Mouse (Mus musculus) brain, adult 2 months (tissue): ENCODE measurements at regions not wholly inside any gene's neighbourhood (a gene's known extent, or its start where the extent isn't known, plus 50 kb on each side); places are given as distances from the start of the nearest gene placed in this dataset.
A peak's percentile ranks its signal among the peaks of the same experiment; 100 is the strongest.
"Not testable (repeated sequence)": the region's sequence is repeated elsewhere in the genome, so short reads cannot be mapped to it uniquely, and the experiment has no call there.

Source experiments
- DNase-seq: peaks from one replicate; pipeline ENCODE4 v3.0.0; 2011; ENCODE audit warnings: low read depth, low spot score

- peak; percentile 7 for DNase-seq
Observed at GRCm38 (mm10) chr4:4556126-4556525, 237.0 kb downstream of the Impad1 start.

DNA sequence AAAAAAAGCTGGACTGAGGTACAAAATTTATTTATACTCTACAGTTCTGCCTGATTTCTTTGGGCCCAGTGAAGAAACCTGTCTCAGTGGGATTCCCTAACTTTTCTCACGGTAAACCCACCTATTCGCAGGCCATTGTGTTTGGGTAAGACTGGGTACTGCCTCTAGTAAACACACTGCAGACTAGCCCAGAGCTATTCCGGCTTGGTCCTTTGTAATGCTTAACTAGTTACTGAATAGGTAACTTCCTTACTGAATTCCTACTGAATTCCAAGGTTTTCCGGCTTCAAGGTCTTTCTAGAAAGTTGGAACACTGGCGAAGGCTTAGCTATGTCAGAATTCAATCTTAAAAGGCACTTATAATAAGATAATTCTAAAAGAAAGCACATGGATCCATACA is 242.9 kb downstream of the Impad1 start:
- no peak for DNase-seq

- no peak for DNase-seq
Observed at GRCm38 (mm10) chr4:4549893-4550292, 243.3 kb downstream of the Impad1 start.

- DNase-seq: no peak
Observed at GRCm38 (mm10) chr4:4537172-4537753, 255.9 kb downstream of the Impad1 start.

DNA sequence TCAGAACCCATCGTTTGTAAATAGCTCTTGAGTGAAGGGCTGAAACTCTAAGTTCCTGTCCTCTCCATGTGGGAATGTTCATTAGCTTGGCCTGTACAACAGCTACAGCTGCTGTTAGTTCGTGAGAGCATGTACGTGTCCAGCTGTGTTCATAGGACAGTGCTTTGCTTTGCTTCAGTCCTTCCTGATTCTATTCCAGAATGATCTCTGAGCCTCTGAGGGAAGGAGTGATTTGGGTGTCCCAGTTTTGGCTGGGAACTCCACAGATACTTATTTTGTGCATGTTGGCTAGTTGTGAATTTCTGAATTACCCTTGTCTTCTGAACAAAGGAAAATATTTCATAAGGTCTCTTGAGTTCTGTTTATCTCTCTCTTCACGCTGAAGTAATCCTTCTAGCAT is 261.0 kb downstream of the Impad1 start:
- no peak for DNase-seq

- DNase-seq: no peak
Observed at GRCm38 (mm10) chr4:4528311-4528710, 264.8 kb downstream of the Impad1 start.

GRCm38 (mm10) chr4:4521757-4522156 is 271.4 kb downstream of the Impad1 start:
- no peak for DNase-seq

DNA sequence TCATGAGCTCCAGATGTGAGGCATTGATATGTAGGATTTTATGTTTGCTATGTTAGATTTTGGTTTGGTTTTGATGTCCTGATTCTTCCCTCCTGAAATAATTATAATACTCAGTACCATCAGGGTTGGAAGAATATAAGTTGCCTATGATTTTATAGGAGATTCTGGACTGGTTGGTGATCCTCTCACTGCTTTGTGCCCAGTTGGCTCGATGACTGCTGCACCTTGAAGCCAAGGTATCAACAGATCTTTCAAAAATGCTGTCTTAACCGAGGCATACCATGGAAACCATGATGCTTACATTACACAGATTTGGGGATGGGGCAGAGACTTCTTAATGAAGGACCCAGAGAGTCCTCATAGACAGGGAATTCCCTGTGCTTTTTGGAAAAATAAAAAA is 274.4 kb downstream of the Impad1 start:
- no peak for DNase-seq

DNA sequence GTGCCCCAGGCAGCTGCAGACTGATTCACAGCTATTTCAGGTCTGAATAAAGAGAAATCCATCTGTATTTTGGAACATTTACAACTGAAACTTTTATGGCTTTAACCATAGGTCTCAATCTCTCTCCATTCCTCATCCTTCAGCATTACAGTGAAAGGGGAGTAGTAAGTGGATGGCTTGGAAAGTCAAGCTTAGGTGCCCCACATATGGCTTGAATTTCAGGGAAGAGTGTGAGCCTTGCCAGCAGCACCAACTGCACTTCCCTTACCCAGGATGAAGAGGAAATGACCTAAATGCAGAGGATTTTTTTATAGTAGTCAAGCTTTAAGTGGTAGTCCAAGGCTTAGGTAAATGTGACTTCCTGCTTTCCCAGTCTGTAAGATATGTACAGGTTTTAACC is 279.8 kb downstream of the Impad1 start:
- no peak for DNase-seq

DNA sequence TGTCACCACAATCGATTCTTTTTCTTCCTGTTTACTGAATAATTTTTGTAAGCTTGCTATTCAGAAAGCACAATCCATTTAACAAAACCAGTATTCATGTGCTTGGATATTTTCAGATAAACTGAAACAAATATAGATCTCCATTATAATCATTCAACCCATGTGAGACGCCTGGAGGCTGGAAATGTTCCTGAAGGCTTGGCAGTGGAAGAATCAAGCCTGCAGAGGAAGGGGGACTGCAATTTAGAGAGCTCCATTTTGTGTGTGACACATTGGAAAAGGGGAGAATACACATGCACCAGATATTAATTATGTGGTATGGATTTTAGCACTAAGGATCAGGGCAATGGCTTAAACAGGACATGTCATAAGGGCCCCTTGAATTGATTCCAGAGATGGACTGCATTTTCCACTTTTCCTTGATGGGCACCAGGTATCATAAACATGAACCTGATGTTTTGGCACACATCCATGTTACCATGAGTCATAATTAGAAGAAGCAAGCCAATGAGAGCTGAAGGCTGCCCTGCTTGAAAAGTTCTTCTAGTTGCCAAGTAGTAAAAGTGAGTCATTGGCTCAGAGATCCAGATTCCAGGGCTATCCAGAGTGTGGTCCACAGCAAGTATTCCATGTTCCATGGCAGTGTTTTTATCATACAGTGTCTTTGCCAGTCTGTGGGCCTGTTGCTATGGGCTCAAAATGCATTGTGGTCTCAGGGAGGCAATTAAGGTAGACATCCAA is 282.8 kb downstream of the Impad1 start:
- peak; percentile 39 for DNase-seq

DNA sequence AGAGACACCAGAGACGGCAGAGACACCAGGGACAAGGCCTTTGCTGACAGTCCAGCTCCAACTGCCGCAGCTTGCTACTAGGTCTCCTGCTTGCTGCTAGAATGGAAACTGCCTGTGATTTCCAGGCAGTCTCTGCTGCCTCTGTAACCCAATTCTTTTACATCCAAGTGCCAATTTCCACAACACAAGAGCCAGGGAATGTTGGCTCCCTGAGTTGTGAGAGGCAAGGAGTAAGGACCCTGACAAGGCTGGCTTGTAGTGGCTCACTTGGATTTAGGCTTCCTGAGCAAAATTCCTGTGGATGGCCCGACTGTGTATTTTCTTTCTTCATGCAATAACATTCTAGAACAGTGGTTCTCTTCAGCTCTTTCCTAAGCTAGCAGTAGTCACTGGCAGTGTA is 283.9 kb downstream of the Impad1 start:
- DNase-seq: peak; percentile 24

- no peak for DNase-seq
Observed at GRCm38 (mm10) chr4:4497199-4497598, 296.0 kb downstream of the Impad1 start.

- no peak for DNase-seq
Observed at GRCm38 (mm10) chr4:4496181-4496580, 297.0 kb downstream of the Impad1 start.

DNA sequence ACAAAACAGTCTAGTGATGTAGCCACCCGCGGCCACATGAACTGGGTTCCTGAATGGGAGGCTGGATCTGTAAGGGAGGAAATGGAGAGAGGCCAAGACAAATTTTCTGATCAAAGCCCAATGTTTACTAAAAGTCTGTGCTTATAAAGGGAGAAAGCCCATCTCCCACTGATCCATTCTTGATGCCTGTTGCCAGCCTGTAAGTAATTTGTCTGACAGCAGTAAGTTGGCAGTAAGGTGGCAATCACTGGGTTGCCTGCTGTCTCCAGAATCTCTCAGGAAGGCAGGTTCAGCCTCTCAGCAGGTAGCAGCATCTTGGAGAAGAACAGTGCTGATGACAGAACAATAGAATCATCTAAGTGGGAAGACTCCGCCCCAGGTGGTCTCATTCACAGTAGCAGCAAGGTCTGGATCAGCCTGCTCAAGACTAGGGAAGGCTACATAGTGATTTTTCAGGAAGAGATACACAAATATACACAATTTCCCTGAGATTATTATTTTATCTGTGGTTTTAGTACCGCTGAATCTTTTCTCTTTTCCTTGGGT is 327.9 kb downstream of the Impad1 start:
- DNase-seq: no peak

DNA sequence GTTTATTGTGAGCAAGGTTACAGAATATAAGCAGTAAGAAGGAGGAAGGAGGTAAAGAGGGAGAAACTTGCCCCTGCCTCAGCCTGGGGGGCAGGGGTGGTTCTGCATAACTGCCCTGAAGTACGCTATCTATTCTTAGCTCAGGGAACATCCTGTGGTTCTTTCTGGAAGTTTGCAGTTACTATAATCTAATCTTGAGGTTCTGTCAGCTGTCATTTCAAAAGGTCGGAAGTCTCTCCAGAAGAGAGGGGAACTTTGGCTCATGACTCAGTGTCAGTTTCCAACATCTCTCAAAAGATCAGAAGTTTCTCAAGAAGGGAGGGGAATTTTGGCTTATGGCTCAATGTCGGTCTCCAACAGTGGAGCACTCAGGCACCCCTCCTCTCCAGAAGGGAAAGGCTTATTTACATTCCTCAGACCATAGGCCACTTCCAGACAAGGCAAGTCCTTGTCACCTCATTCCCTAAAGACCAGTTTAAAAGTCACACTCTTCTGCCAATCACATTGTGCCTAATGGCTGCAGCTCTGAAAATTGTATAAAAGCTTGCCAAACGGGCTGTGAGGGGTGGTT is 328.9 kb downstream of the Impad1 start:
- DNase-seq: no peak

GRCm38 (mm10) chr4:4459258-4459657 is 333.9 kb downstream of the Impad1 start:
- DNase-seq: no peak

- DNase-seq: peak; percentile 48
Observed at GRCm38 (mm10) chr4:4450104-4450503, 343.1 kb downstream of the Impad1 start.

DNA sequence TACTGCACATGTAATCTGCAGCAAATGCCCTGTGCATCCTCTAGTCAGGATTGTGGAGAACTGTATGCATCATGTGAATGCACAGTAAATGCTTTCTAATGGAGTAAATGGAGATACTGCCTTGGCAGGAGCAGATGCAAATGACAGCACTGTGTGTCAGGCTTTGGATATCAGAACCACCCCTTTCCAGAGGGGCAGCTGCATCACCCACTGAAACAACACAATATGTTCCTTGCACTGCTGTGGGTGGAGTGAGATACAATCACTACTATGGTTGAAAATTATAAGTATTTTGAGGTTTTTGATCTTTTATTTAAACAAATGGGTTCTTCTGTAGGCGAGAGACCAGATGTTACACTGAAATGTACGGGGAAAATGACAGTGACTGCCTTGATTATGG is 350.5 kb downstream of the Impad1 start:
- DNase-seq: peak; percentile 64

DNA sequence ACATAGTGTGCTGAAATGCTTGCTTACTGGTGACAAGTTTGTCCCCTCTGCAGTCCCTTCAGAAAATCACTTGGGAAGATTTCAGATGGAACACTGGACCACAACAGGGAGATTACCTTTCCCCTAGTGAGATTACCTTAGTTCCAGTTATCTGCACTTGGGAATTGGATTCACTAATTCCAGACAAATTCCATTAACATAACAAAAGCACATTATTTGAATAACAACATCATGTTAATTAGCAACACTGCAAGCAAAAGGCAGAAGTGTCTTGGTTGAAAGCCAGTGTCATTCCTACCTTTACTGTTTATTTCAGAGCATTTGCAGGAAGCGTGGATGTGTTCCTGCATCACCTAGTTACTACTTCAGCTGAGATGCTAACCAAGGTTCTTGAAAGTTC is 355.6 kb downstream of the Impad1 start:
- no peak for DNase-seq

GRCm38 (mm10) chr4:4424526-4424925 is 347.2 kb upstream of the Sdr16c6 start:
- not testable (repeated sequence) for DNase-seq

GRCm38 (mm10) chr4:4403812-4404211 is 326.5 kb upstream of the Sdr16c6 start:
- DNase-seq: peak; percentile 62

GRCm38 (mm10) chr4:4397410-4397809 is 320.1 kb upstream of the Sdr16c6 start:
- DNase-seq: peak; percentile 76
